Mouse (Mus musculus) lung, adult 2 months (tissue): ENCODE data around the gene Runx2.

Experiments used
- CTCF ChIP-seq: fragments of 200-500 bp; IDR thresholded peaks from 2 replicates; pipeline ENCODE4 v1.5.1; 2011; ENCODE audit warnings: mild to moderate bottlenecking, low read length, control low read depth; ENCODE audit not compliant: insufficient read depth
- POLR2A ChIP-seq: fragments of 200-500 bp; IDR thresholded peaks from 2 replicates; pipeline ENCODE4 v1.6.1; 2011; ENCODE audit warnings: low read depth, mild to moderate bottlenecking, control low read depth, low read length, borderline replicate concordance; ENCODE audit errors: extremely low read depth

- TF ChIP-seq CTCF: no peak
- no peak for TF ChIP-seq POLR2A
These were observed 249.2 kb downstream of the Runx2 start for GRCm38 (mm10) chr17:44565311-44565831.
